Mouse (Mus musculus) kidney, adult 2 months (tissue): ENCODE data around the gene Arhgef7.

Experiments used
- CTCF ChIP-seq: fragments of 200-500 bp; conservative IDR thresholded peaks from 2 replicates; pipeline ENCODE4 v1.5.1; 2011; ENCODE audit warnings: low read depth, mild to moderate bottlenecking, control low read depth, low read length, moderate library complexity, mixed read lengths; ENCODE audit not compliant: insufficient read depth, insufficient read length
- POLR2A ChIP-seq: fragments of 200-500 bp; IDR thresholded peaks from one replicate; pipeline ENCODE4 v1.6.1; 2011; ENCODE audit warnings: low read depth, low read length, control low read depth

DNA sequence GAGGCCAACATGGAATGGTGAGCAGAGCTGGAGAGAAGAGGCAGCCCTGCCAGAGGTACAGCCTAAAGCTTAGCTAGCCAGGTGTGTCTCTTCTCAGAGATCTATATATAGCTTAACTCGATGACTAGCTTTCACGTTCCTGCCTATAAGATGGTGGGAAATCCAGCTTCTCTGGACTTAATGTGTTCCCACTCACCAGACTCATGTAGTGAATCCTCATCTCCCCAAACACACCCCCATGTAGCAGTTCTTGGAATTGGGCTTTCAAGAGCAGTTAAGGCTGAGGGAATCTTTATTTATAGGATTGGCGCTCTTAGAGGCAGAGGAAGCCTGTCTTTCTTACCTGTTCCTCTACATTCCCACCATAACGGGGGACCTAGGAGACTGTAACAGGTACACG, 40.3 kb upstream of the Arhgef7 start:
- TF ChIP-seq POLR2A (no peak), CTCF (no peak)
